Mouse (Mus musculus): ENCODE measurements around the gene Pgc. TPM values are rescaled to one million over a fixed set of nuclear protein-coding genes. Genes with fewer than 3 reads are reported as not detected.
A peak's percentile ranks its signal among the peaks of the same experiment; 100 is the strongest.

The Pgc gene
- total RNA-seq (2014; rRNA removed) (0.20 TPM in 1 of 2 replicates, not detected in the other), polyA plus RNA-seq (2012; rRNA removed) (0.26 and 0.37 TPM in 2 replicates)

DNA sequence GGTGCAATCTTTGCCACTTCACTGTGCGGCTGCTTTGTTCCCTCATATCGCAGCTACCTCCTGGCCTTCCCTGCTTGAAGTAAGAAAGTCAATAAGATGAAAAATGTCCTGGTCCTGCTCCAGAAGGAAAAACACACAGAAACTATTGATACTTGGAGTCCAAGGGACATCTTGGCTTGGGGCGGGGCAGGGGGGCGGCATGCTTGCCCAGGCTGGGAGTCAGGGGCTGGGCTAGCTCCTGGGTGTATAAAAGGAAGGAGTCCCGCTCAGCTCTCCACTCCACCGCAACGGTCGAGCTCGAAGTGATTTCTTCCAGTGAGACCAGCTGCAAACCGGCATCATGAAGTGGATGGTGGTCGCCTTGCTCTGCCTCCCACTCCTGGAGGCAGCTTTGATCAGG, at the start of gene Pgc:
Gene Pgc (plus strand): TSS at position 277 of the 400 bp plus-strand sequence.
- H3K4me3 ChIP-seq (ENCODE audit: insufficient read depth, low read depth, low read length): no peak within 1 kb of the TSS
- DNase-seq (ENCODE audit: extremely low read depth, low read depth, low spot score): no peak
- WGBS: 84% methylated on average over 11 of the region's 11 CpGs
- no peaks in the 10 kb centered on the region for H3K4me1 ChIP-seq (ENCODE audit: control insufficient read depth, insufficient read depth, low read length)
- no peak within 1 kb of the TSS for H3K9ac ChIP-seq (ENCODE audit: low read depth, low read length)
- no peaks in the 10 kb centered on the region for H3K79me2 ChIP-seq (ENCODE audit: control insufficient read depth, insufficient read depth, low read length)
- no peaks in the 10 kb centered on the region for H3K27me3 ChIP-seq (ENCODE audit: control insufficient read depth, insufficient read depth, low read length)
- H3K36me3 ChIP-seq (ENCODE audit: control insufficient read depth, insufficient read depth, low read length): no peaks in the 10 kb centered on the region
- no peak for TF ChIP-seq CTCF (IDR thresholded peaks at IDR 0.05; ENCODE audit: low read depth, low read length)
- TF ChIP-seq POLR2A (IDR thresholded peaks at IDR 0.05; ENCODE audit: extremely low read depth, insufficient read depth, low read length): no peak
- no peak within 1 kb of the TSS for H3K27ac ChIP-seq (replicated peaks; ENCODE audit: insufficient read depth, low read depth, low read length)

DNA sequence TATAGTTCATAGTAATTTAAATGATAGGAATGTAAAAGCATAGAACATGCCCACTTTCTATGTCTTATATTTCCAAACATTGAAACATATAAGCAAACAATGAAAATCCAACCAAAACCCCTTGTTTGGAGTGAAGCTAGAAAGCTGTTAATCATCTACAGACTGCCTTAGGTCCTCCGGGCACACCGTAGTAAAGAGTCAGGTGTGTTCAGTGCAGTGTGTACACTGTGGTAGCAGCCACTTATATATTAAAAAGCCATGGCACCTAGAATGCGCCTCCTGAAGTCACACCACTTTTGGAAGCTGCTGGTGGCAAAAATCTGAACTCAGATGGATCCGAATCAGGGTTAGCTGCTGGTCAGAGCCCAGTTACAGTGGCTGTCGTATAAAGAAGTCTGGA, 48.4 kb upstream of the Pgc start:
- Histone ChIP-seq H3K27ac (replicated peaks; ENCODE audit: insufficient read depth, low read depth, low read length) (no peak overlapping the region), H3K4me1 (ENCODE audit: control insufficient read depth, insufficient read depth, low read length) (no peaks in the 10 kb centered on the region), H3K79me2 (ENCODE audit: control insufficient read depth, insufficient read depth, low read length) (no peaks in the 10 kb centered on the region), H3K9ac (ENCODE audit: low read depth, low read length) (no peak overlapping the region), H3K4me3 (ENCODE audit: insufficient read depth, low read depth, low read length) (no peak overlapping the region), H3K27me3 (ENCODE audit: control insufficient read depth, insufficient read depth, low read length) (no peaks in the 10 kb centered on the region), H3K36me3 (ENCODE audit: control insufficient read depth, insufficient read depth, low read length) (peaks cover 2% of the 10 kb centered on the region; the same call in 1 of the 2 replicates)
- DNase-seq (ENCODE audit: extremely low read depth, low read depth, low spot score): no peak
- TF ChIP-seq CTCF (IDR thresholded peaks at IDR 0.05; ENCODE audit: low read depth, low read length) (no peak), POLR2A (IDR thresholded peaks at IDR 0.05; ENCODE audit: extremely low read depth, insufficient read depth, low read length) (no peak)
- WGBS: 60% methylated on average over 5 of the region's 5 CpGs

DNA sequence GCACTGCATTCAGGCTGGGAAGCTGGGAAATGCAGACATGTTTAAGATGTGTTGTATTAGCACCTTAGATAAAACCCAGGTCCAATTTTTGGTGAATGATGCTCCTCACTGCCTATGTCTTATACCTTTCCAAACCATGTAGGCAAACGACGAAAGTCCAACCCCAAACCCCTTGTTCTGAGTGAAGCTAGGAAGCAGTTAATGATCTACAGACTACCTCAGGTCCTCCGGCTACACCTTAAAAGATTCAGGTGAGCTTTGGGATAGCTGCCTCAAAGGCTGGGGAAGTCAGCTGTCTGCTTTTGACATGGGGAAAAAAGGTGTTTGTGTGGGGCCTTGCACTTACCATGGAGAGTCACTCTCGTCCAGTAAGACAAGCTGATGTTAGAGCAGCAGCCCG, 47.9 kb upstream of the Pgc start:
- no peak for TF ChIP-seq CTCF (IDR thresholded peaks at IDR 0.05; ENCODE audit: low read depth, low read length)
- TF ChIP-seq POLR2A (IDR thresholded peaks at IDR 0.05; ENCODE audit: extremely low read depth, insufficient read depth, low read length): no peak
- Histone ChIP-seq H3K36me3 (ENCODE audit: control insufficient read depth, insufficient read depth, low read length) (peaks cover 2% of the 10 kb centered on the region; the same call in 1 of the 2 replicates), H3K4me3 (ENCODE audit: insufficient read depth, low read depth, low read length) (no peak overlapping the region), H3K27me3 (ENCODE audit: control insufficient read depth, insufficient read depth, low read length) (no peaks in the 10 kb centered on the region), H3K4me1 (ENCODE audit: control insufficient read depth, insufficient read depth, low read length) (no peaks in the 10 kb centered on the region), H3K9ac (ENCODE audit: low read depth, low read length) (no peak overlapping the region), H3K79me2 (ENCODE audit: control insufficient read depth, insufficient read depth, low read length) (no peaks in the 10 kb centered on the region), H3K27ac (replicated peaks; ENCODE audit: insufficient read depth, low read depth, low read length) (no peak overlapping the region)
- DNase-seq (ENCODE audit: extremely low read depth, low read depth, low spot score): no peak
- WGBS: 73% methylated on average over 5 of the region's 5 CpGs

DNA sequence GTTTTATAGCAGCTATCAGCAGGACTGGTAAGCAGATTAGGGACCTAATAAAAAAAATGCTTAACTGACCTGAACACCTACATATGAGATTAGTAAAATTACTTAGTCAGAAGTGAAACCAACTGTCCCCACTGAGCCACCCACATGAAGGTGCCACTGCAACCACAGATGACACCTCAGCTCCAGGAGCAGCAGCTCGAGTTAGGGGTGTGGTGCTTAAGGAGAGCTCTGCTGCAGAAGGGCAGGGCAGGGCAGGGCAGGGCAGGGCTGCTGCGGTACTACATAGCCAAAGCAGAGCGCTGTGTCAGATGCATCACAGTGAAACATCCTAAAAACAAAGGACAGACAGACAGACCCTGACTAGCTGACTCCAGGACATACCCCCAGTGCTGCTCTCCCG, 43.8 kb upstream of the Pgc start:
- H3K36me3 ChIP-seq (ENCODE audit: control insufficient read depth, insufficient read depth, low read length): peaks cover 10% of the 10 kb centered on the region; the same call in 1 of the 2 replicates
- DNase-seq (ENCODE audit: extremely low read depth, low read depth, low spot score): no peak
- TF ChIP-seq POLR2A (IDR thresholded peaks at IDR 0.05; ENCODE audit: extremely low read depth, insufficient read depth, low read length): no peak
- no peak for TF ChIP-seq CTCF (IDR thresholded peaks at IDR 0.05; ENCODE audit: low read depth, low read length)
- no peaks in the 10 kb centered on the region; the same call in 1 of the 2 replicates for H3K79me2 ChIP-seq (ENCODE audit: control insufficient read depth, insufficient read depth, low read length)
- peaks cover 7% of the 10 kb centered on the region for H3K4me1 ChIP-seq (ENCODE audit: control insufficient read depth, insufficient read depth, low read length)
- 84% methylated on average over 4 of the region's 4 CpGs for WGBS
- no peaks in the 10 kb centered on the region for H3K27me3 ChIP-seq (ENCODE audit: control insufficient read depth, insufficient read depth, low read length)
- no peak overlapping the region for H3K4me3 ChIP-seq (ENCODE audit: insufficient read depth, low read depth, low read length)
- H3K9ac ChIP-seq (ENCODE audit: low read depth, low read length): no peak overlapping the region
- H3K27ac ChIP-seq (replicated peaks; ENCODE audit: insufficient read depth, low read depth, low read length): no peak overlapping the region

DNA sequence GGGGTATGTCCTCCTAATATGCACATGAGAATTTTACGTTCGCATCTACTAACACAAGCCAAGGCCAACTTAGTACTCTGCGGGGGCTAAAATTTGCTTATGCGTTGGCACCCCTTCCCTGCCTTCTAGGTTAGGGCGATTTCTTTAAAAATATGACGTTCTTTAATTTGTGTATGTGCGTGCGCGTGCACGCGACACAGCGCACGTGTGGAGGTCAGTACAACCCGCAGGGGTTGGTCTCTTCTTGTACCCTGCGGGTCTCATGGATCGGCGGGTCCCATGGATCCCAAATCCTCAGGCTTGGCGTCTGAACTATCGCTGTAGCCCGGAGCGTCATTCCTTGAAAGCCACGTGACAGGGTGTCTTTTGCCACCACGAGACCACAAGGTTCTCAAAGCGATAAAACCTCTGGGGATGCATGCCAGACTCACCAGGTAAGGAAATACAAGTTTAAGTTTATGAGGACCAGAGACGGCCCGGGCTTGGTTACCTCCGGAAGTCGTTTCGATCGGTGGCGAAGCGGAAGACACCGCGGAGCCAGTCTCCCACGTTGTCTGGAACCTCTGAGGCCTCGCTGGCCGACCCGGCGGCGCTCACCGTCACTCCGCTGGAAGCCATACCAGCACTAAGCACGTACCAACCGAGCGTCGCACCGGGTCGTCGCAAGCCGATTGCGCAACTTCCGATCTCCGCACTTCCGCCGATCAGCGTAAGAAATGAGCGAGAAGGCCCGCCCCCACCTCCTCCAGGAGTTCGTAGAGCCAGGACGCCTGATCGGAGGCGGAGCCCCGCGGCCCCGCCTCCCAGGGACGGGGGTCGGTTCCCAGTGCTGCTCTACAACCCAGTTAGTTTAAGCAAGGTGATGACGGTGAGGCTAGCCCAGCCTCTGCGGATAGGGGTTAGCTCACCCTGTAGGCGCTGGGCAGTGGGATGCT, 39.0 kb upstream of the Pgc start:
- under 1% methylated on average over 70 of the region's 70 CpGs for WGBS
- Histone ChIP-seq H3K4me1 (ENCODE audit: control insufficient read depth, insufficient read depth, low read length) (peaks cover 7% of the 10 kb centered on the region), H3K36me3 (ENCODE audit: control insufficient read depth, insufficient read depth, low read length) (peaks cover 8% of the 10 kb centered on the region; the same call in 1 of the 2 replicates), H3K79me2 (ENCODE audit: control insufficient read depth, insufficient read depth, low read length) (no peaks in the 10 kb centered on the region; the same call in 1 of the 2 replicates), H3K27me3 (ENCODE audit: control insufficient read depth, insufficient read depth, low read length) (no peaks in the 10 kb centered on the region), H3K4me3 (ENCODE audit: insufficient read depth, low read depth, low read length) (peak overlapping the region; percentile 82), H3K9ac (ENCODE audit: low read depth, low read length) (peak overlapping the region; percentile 86), H3K27ac (replicated peaks; ENCODE audit: insufficient read depth, low read depth, low read length) (peak overlapping the region; percentile 81)
- peak; percentile 93 for DNase-seq (ENCODE audit: extremely low read depth, low read depth, low spot score)
- no peak for TF ChIP-seq CTCF (IDR thresholded peaks at IDR 0.05; ENCODE audit: low read depth, low read length)
- peak; percentile 80 for TF ChIP-seq POLR2A (IDR thresholded peaks at IDR 0.05; ENCODE audit: extremely low read depth, insufficient read depth, low read length)

DNA sequence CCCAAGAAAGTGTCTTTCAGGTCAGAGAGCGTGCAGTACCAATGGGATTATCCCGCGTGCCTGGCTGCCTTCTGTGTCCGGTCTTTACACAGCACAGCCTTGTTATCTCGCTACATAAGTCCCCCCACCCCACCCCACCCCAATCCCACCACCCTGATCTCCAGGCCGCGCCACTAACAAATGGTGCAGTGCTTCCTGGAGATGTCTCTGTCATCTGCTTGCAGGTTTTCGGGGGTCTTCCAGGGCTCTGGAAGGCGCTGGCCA, 38.4 kb upstream of the Pgc start, which contains the start of gene Tomm6:
Gene Tomm6 (minus strand): TSS at position 43 of the 264 bp plus-strand sequence.
- Histone ChIP-seq H3K27me3 (ENCODE audit: control insufficient read depth, insufficient read depth, low read length) (no peaks in the 10 kb centered on the region), H3K36me3 (ENCODE audit: control insufficient read depth, insufficient read depth, low read length) (peaks cover 8% of the 10 kb centered on the region; the same call in 1 of the 2 replicates), H3K9ac (ENCODE audit: low read depth, low read length) (peak within 1 kb of the TSS; percentile 86), H3K79me2 (ENCODE audit: control insufficient read depth, insufficient read depth, low read length) (no peaks in the 10 kb centered on the region; the same call in 1 of the 2 replicates), H3K4me3 (ENCODE audit: insufficient read depth, low read depth, low read length) (peak within 1 kb of the TSS; percentile 82), H3K27ac (replicated peaks; ENCODE audit: insufficient read depth, low read depth, low read length) (peak within 1 kb of the TSS; percentile 81), H3K4me1 (ENCODE audit: control insufficient read depth, insufficient read depth, low read length) (peaks cover 7% of the 10 kb centered on the region)
- 0% methylated on average over 9 of the region's 9 CpGs for WGBS
- no peak for TF ChIP-seq POLR2A (IDR thresholded peaks at IDR 0.05; ENCODE audit: extremely low read depth, insufficient read depth, low read length)
- no peak for TF ChIP-seq CTCF (IDR thresholded peaks at IDR 0.05; ENCODE audit: low read depth, low read length)
- DNase-seq (ENCODE audit: extremely low read depth, low read depth, low spot score): no peak

All from liver, adult 2 months (tissue).